Mouse (Mus musculus): ENCODE data around the gene Uqcr11. TPM values are rescaled to one million over a fixed set of nuclear protein-coding genes. Genes with fewer than 3 reads are reported as not detected.

Uqcr11 gene
- polyA plus RNA-seq, 1 experiment from 2014 or later = 899 TPM

- 0 out of 2 replicates have a peak, but pooled peaks have one; percentile 3 for ATAC-seq (ENCODE audit: low FRiP score, low TSS enrichment)
- 48% methylated on average over 10 of the region's 10 CpGs for WGBS
- peak overlapping the region; percentile 82 for H3K4me3 ChIP-seq (ENCODE audit: low read depth, low read length)
- H3K27ac ChIP-seq (replicated peaks) = no peak overlapping the region
- TF ChIP-seq EP300 (optimal IDR thresholded peaks at IDR 0.05) = no peak
- peak; percentile 55 for TF ChIP-seq CTCF (IDR thresholded peaks at IDR 0.05; ENCODE audit: low read depth)
- no peaks in the 10 kb centered on the region for H3K27me3 ChIP-seq (ENCODE audit: control insufficient read depth, insufficient read depth, low read length)
- H3K4me2 ChIP-seq (replicated peaks; ENCODE audit: low read depth) = peak overlapping the region; percentile 85
- peaks cover 20% of the 10 kb centered on the region for H3K36me3 ChIP-seq (ENCODE audit: control insufficient read depth, insufficient read depth, low read length)
- no peaks in the 10 kb centered on the region for H3K4me1 ChIP-seq (replicated peaks; ENCODE audit: control insufficient read depth, insufficient read depth)
- DNase-seq (ENCODE audit: low spot score) = no peak
- no peaks in the 10 kb centered on the region for H3K9me3 ChIP-seq (ENCODE audit: control insufficient read depth, low read length)
- peak overlapping the region; percentile 91 for H3K9ac ChIP-seq (ENCODE audit: low read length)
These were observed 1.0 kb downstream of the Uqcr11 start for GRCm38 (mm10) chr10:80405481-80406173.

GRCm38 (mm10) chr10:80403044-80403692 lies 3.5 kb downstream of the Uqcr11 start:
- peaks cover 11% of the 10 kb centered on the region for H3K36me3 ChIP-seq (ENCODE audit: control insufficient read depth, insufficient read depth, low read length)
- no peaks in the 10 kb centered on the region for H3K27me3 ChIP-seq (ENCODE audit: control insufficient read depth, insufficient read depth, low read length)
- WGBS = 74% methylated on average over 4 of the region's 4 CpGs
- TF ChIP-seq CTCF (IDR thresholded peaks at IDR 0.05; ENCODE audit: low read depth) = peak; percentile 66
- no peak for TF ChIP-seq EP300 (optimal IDR thresholded peaks at IDR 0.05)
- H3K4me3 ChIP-seq (ENCODE audit: low read depth, low read length) = no peak overlapping the region
- peaks cover 3% of the 10 kb centered on the region; the same call in 1 of the 2 replicates for H3K4me1 ChIP-seq (replicated peaks; ENCODE audit: control insufficient read depth, insufficient read depth)
- H3K27ac ChIP-seq (replicated peaks) = no peak overlapping the region
- H3K9me3 ChIP-seq (ENCODE audit: control insufficient read depth, low read length) = no peaks in the 10 kb centered on the region
- no peak overlapping the region for H3K4me2 ChIP-seq (replicated peaks; ENCODE audit: low read depth)
- ATAC-seq (ENCODE audit: low FRiP score, low TSS enrichment) (no peak), DNase-seq (ENCODE audit: low spot score) (no peak)
- H3K9ac ChIP-seq (ENCODE audit: low read length) = no peak overlapping the region

- H3K4me3 ChIP-seq (ENCODE audit: low read depth, low read length) = no peak overlapping the region
- WGBS = 52% methylated on average over 4 of the region's 4 CpGs
- TF ChIP-seq CTCF (IDR thresholded peaks at IDR 0.05; ENCODE audit: low read depth) (no peak), EP300 (optimal IDR thresholded peaks at IDR 0.05) (no peak)
- H3K4me2 ChIP-seq (replicated peaks; ENCODE audit: low read depth) = no peak overlapping the region; the same call in 1 of the 2 replicates
- peaks cover 3% of the 10 kb centered on the region for H3K4me1 ChIP-seq (replicated peaks; ENCODE audit: control insufficient read depth, insufficient read depth)
- no peaks in the 10 kb centered on the region for H3K27me3 ChIP-seq (ENCODE audit: control insufficient read depth, insufficient read depth, low read length)
- DNase-seq (ENCODE audit: low spot score) (no peak), ATAC-seq (ENCODE audit: low FRiP score, low TSS enrichment) (no peak)
- peaks cover 9% of the 10 kb centered on the region for H3K36me3 ChIP-seq (ENCODE audit: control insufficient read depth, insufficient read depth, low read length)
- peak overlapping the region; percentile 90; the same call in 1 of the 2 replicates for H3K27ac ChIP-seq (replicated peaks)
- H3K9ac ChIP-seq (ENCODE audit: low read length) = peak overlapping the region; percentile 67
- H3K9me3 ChIP-seq (ENCODE audit: control insufficient read depth, low read length) = no peaks in the 10 kb centered on the region
These were observed 5.9 kb downstream of the Uqcr11 start for GRCm38 (mm10) chr10:80400704-80401161.

- Histone ChIP-seq H3K4me1 (replicated peaks; ENCODE audit: control insufficient read depth, insufficient read depth) (peaks cover 3% of the 10 kb centered on the region), H3K36me3 (ENCODE audit: control insufficient read depth, insufficient read depth, low read length) (peaks cover 13% of the 10 kb centered on the region), H3K9me3 (ENCODE audit: control insufficient read depth, low read length) (no peaks in the 10 kb centered on the region), H3K27ac (replicated peaks) (peak overlapping the region; percentile 90), H3K9ac (ENCODE audit: low read length) (peak overlapping the region; percentile 67), H3K4me3 (ENCODE audit: low read depth, low read length) (peak overlapping the region; percentile 50), H3K27me3 (ENCODE audit: control insufficient read depth, insufficient read depth, low read length) (no peaks in the 10 kb centered on the region), H3K4me2 (replicated peaks; ENCODE audit: low read depth) (peak overlapping the region; percentile 77)
- WGBS = 11% methylated on average over 17 of the region's 17 CpGs
- DNase-seq (ENCODE audit: low spot score) (no peak), ATAC-seq (ENCODE audit: low FRiP score, low TSS enrichment) (no peak)
- no peak for TF ChIP-seq EP300 (optimal IDR thresholded peaks at IDR 0.05)
- no peak for TF ChIP-seq CTCF (IDR thresholded peaks at IDR 0.05; ENCODE audit: low read depth)
These were observed 6.5 kb downstream of the Uqcr11 start for GRCm38 (mm10) chr10:80399973-80400703.

GRCm38 (mm10) chr10:80399191-80399972 lies 7.2 kb downstream of the Uqcr11 start, which contains the start of gene Mbd3:
Mbd3 (minus strand) TSS chr10:80399550.
- under 1% methylated on average over 68 of the region's 82 CpGs for WGBS
- H3K4me2 ChIP-seq (replicated peaks; ENCODE audit: low read depth) = peak within 1 kb of the TSS; percentile 82
- no peaks in the 10 kb centered on the region for H3K27me3 ChIP-seq (ENCODE audit: control insufficient read depth, insufficient read depth, low read length)
- DNase-seq (ENCODE audit: low spot score) (peak; percentile 98), ATAC-seq (ENCODE audit: low FRiP score, low TSS enrichment) (peak; percentile 96)
- H3K27ac ChIP-seq (replicated peaks) = peak within 1 kb of the TSS; percentile 99
- H3K4me1 ChIP-seq (replicated peaks; ENCODE audit: control insufficient read depth, insufficient read depth) = peaks cover 3% of the 10 kb centered on the region
- TF ChIP-seq CTCF (IDR thresholded peaks at IDR 0.05; ENCODE audit: low read depth) (no peak), EP300 (optimal IDR thresholded peaks at IDR 0.05) (no peak)
- peak within 1 kb of the TSS; percentile 93 for H3K9ac ChIP-seq (ENCODE audit: low read length)
- peaks cover 18% of the 10 kb centered on the region for H3K36me3 ChIP-seq (ENCODE audit: control insufficient read depth, insufficient read depth, low read length)
- peak within 1 kb of the TSS; percentile 78 for H3K4me3 ChIP-seq (ENCODE audit: low read depth, low read length)
- H3K9me3 ChIP-seq (ENCODE audit: control insufficient read depth, low read length) = no peaks in the 10 kb centered on the region
